Mouse (Mus musculus) left cerebral cortex, postnatal 14 days (tissue): ENCODE data around the gene Aldoart1. TPM values are rescaled to one million over a fixed set of nuclear protein-coding genes. Genes with fewer than 3 reads are reported as not detected.

Experiments used
- DNase-seq, 2 experiments: peaks; one replicate each; pipeline ENCODE4 v3.0.0; 2021 to 2022; ENCODE audit warnings: low spot score in 2 of 2, mixed read lengths in 1 of 2
- intact Hi-C: fragments of 180-260 bp; cut with DNase I; formaldehyde crosslinking; loops from one replicate; pipeline ENCODE4 v1.15.1; 2025
- long read RNA-seq, 2 experiments: library from polyadenylated mRNA; stranded (forward); transcript quantifications; one replicate each; pipeline ENCODE4 v2.0.0; 2021
- total RNA-seq, 2 experiments: library from RNA; stranded (reverse); gene quantifications; 2 replicates each; pipeline ENCODE4 v1.2.3; 2021

Aldoart1 gene
- not detected for total RNA-seq
- long read RNA-seq, experiment 1 = 0 reads
- long read RNA-seq, experiment 2 = 0 reads

- intact Hi-C loops = no loop called here
- DNase-seq = no peak
These were observed at the start of gene Aldoart1 for GRCm38 (mm10) chr4:72852534-72852933. TSS of gene Aldoart1 (minus strand) at chr4:72852634.

GRCm38 (mm10) chr4:72901566-72901965, 49.1 kb upstream of the Aldoart1 start:
- no peak for DNase-seq
- intact Hi-C loops = no loop called here

- intact Hi-C loops = no loop called here
- DNase-seq = no peak
These were observed 13.1 kb upstream of the Aldoart1 start for GRCm38 (mm10) chr4:72865371-72866075.

- intact Hi-C loops = no loop called here
These were observed 8.2 kb downstream of the Aldoart1 start for GRCm38 (mm10) chr4:72844276-72844675.

GRCm38 (mm10) chr4:72843025-72843424, 9.4 kb downstream of the Aldoart1 start:
- intact Hi-C loops = no loop called here
- no peak for DNase-seq

More at GRCm38 (mm10) chr4:72844276-72844675, 8.2 kb downstream of the Aldoart1 start:
- DNase-seq = no peak

- DNase-seq = no peak
- intact Hi-C loops = no loop called here
These were observed 16.0 kb downstream of the Aldoart1 start for GRCm38 (mm10) chr4:72836430-72836829.

- intact Hi-C loops = no loop called here
- no peak for DNase-seq
These were observed 17.0 kb downstream of the Aldoart1 start for GRCm38 (mm10) chr4:72835400-72835799.

- intact Hi-C loops = no loop called here
- DNase-seq = no peak
These were observed 51.6 kb downstream of the Aldoart1 start for GRCm38 (mm10) chr4:72800816-72801215.
